Comparison of ENCODE assay signal across 9 mouse cellular contexts in the genomic region with DNA sequence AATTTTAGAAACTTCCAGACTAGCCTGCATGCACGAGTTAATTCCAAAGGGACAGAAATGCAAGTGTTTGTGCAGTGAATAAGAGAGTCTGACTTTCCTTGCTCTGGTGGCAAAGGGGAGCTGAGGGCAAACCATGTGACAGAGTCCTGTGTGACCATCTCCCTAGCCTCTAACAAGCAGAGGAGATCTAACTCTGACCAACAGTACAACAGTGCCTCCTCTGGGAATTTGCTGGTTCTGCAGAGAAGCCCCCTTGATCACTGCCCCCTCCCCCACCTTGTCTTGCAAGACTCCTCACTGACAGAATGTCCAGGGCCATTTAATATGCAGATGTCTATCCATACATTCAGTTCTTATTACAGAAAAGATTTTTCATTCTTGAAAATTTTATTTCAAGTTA. TPM values are rescaled to one million over a fixed set of nuclear protein-coding genes. Genes with fewer than 3 reads are reported as not detected.
DNase-seq lines count a peak whose midpoint lies in the region; ATAC-seq and TF ChIP-seq lines count a peak whose summit lies in the region.
"Had no signal": no experiment of that assay in that cellular context is flagged by ENCODE, and none has a peak within 500 bp of the region (broad histone marks: within the 10 kb centered on the region; RNA-seq: fewer than 3 reads in every experiment).

No protein-coding gene starts in this region.

- H3K9ac ChIP-seq in intestine, embryonic 14.5 days (ENCODE audit: low read length), result no peak overlapping the region
- no peak overlapping the region for H3K9ac ChIP-seq in intestine, embryonic 15.5 days
- H3K9ac ChIP-seq in heart, embryonic 11.5 days (ENCODE audit: low read depth, low read length), result no peak overlapping the region
- no peak overlapping the region for H3K9ac ChIP-seq in heart, adult 2 months (ENCODE audit: low read depth, low read length)

- peaks cover 18% of the 10 kb centered on the region for H3K27me3 ChIP-seq in intestine, embryonic 14.5 days (replicated peaks; ENCODE audit: control insufficient read depth, insufficient read depth, low read length)
- H3K27me3 ChIP-seq in intestine, embryonic 15.5 days (replicated peaks), result peaks cover 11% of the 10 kb centered on the region
- H3K27me3 ChIP-seq in hindbrain, embryonic 10.5 days (ENCODE audit: insufficient read depth, poor library complexity, severe bottlenecking), result peaks cover 9% of the 10 kb centered on the region; the same call in 1 of the 2 replicates
- H3K27me3 ChIP-seq in heart, embryonic 11.5 days (ENCODE audit: control insufficient read depth, insufficient read depth, low read length), result peaks cover 10% of the 10 kb centered on the region
- H3K27me3 ChIP-seq in heart, adult 2 months (ENCODE audit: control insufficient read depth, insufficient read depth, low read length), result no peaks in the 10 kb centered on the region

- no peak for ATAC-seq in intestine, embryonic 14.5 days (replicated peaks; ENCODE audit: low FRiP score, low TSS enrichment, low read depth)
- ATAC-seq in intestine, embryonic 15.5 days, result no peak
- no peak for ATAC-seq in heart, embryonic 11.5 days (replicated peaks; ENCODE audit: insufficient number of reproducible peaks, low FRiP score, low TSS enrichment)

- intact Hi-C loops in heart, adult 2 months (cut with DNase I), result no loop called here

- no peak overlapping the region for H3K27ac ChIP-seq in intestine, embryonic 14.5 days (ENCODE audit: low read depth)
- no peak overlapping the region for H3K27ac ChIP-seq in intestine, embryonic 15.5 days
- H3K27ac ChIP-seq in hindbrain, embryonic 10.5 days, result no peak overlapping the region
- no peak overlapping the region for H3K27ac ChIP-seq in heart, embryonic 11.5 days (ENCODE audit: low read depth, low read length)
- no peak overlapping the region for H3K27ac ChIP-seq in heart, adult 2 months

- H3K4me3 ChIP-seq in intestine, embryonic 14.5 days (ENCODE audit: low read depth, low read length), result no peak overlapping the region
- H3K4me3 ChIP-seq in intestine, embryonic 15.5 days (replicated peaks), result no peak overlapping the region
- H3K4me3 ChIP-seq in hindbrain, embryonic 10.5 days, result no peak overlapping the region
- no peak overlapping the region for H3K4me3 ChIP-seq in heart, embryonic 11.5 days (ENCODE audit: low read depth, low read length)
- H3K4me3 ChIP-seq in heart, adult 2 months, result no peak overlapping the region

- no peaks in the 10 kb centered on the region for H3K9me3 ChIP-seq in intestine, embryonic 14.5 days (ENCODE audit: control insufficient read depth, low read length)
- no peaks in the 10 kb centered on the region for H3K9me3 ChIP-seq in intestine, embryonic 15.5 days
- no peaks in the 10 kb centered on the region for H3K9me3 ChIP-seq in hindbrain, embryonic 10.5 days
- no peaks in the 10 kb centered on the region for H3K9me3 ChIP-seq in heart, embryonic 11.5 days (replicated peaks; ENCODE audit: control insufficient read depth, low read length)

- H3K4me2 ChIP-seq in intestine, embryonic 14.5 days (ENCODE audit: low read length), result no peak overlapping the region
- H3K4me2 ChIP-seq in intestine, embryonic 15.5 days (replicated peaks), result no peak overlapping the region
- H3K4me2 ChIP-seq in heart, embryonic 11.5 days, result no peak overlapping the region

- no peak for TF ChIP-seq CTCF in heart, adult 2 months (IDR thresholded peaks at IDR 0.05)

- DNase-seq in intestine, embryonic 14.5 days (ENCODE audit: low spot score), result peak; percentile 50
- DNase-seq in cerebellum, postnatal 10 days, result peak; percentile 93 to 96
- DNase-seq in hindbrain, embryonic 10.5 days (ENCODE audit: low spot score), result peak; percentile 65
- peak; percentile 39 for DNase-seq in neural tube, embryonic 10.5 days (ENCODE audit: extremely low spot score, low spot score)
- DNase-seq in thymus, postnatal 25 days, result no peak
- no peak for DNase-seq in heart, adult 2 months

- no peaks in the 10 kb centered on the region for H3K36me3 ChIP-seq in intestine, embryonic 14.5 days (ENCODE audit: control insufficient read depth, insufficient read depth, low read length)
- H3K36me3 ChIP-seq in intestine, embryonic 15.5 days, result no peaks in the 10 kb centered on the region
- H3K36me3 ChIP-seq in hindbrain, embryonic 10.5 days, result no peaks in the 10 kb centered on the region
- no peaks in the 10 kb centered on the region for H3K36me3 ChIP-seq in heart, embryonic 11.5 days (ENCODE audit: control insufficient read depth, insufficient read depth, low read length)
- no peaks in the 10 kb centered on the region for H3K36me3 ChIP-seq in heart, adult 2 months (ENCODE audit: control insufficient read depth, insufficient read depth, low read length)

- no peaks in the 10 kb centered on the region; the same call in 1 of the 2 replicates for H3K4me1 ChIP-seq in intestine, embryonic 14.5 days (replicated peaks; ENCODE audit: control insufficient read depth, insufficient read depth, low read length)
- 0 out of 2 replicates have a peak, but pooled peaks cover 3% of the 10 kb centered on the region for H3K4me1 ChIP-seq in intestine, embryonic 15.5 days (replicated peaks)
- peaks cover 30% of the 10 kb centered on the region for H3K4me1 ChIP-seq in hindbrain, embryonic 10.5 days (replicated peaks)
- H3K4me1 ChIP-seq in heart, embryonic 11.5 days (ENCODE audit: control insufficient read depth, insufficient read depth, low read length), result no peaks in the 10 kb centered on the region; the same call in 1 of the 2 replicates
- no peaks in the 10 kb centered on the region for H3K4me1 ChIP-seq in heart, adult 2 months (ENCODE audit: control insufficient read depth, insufficient read depth, low read length)

- WGBS in intestine, embryonic 14.5 days, result 13% methylated on average over 1 of the region's 1 CpGs
- WGBS in intestine, embryonic 15.5 days, result 20% methylated on average over 1 of the region's 1 CpGs
- 11% methylated on average over 1 of the region's 1 CpGs for WGBS in hindbrain, embryonic 10.5 days
- 19% methylated on average over 1 of the region's 1 CpGs for WGBS in heart, embryonic 11.5 days (ENCODE audit: insufficient replicate concordance)
- WGBS in heart, adult 2 months, result 2% methylated on average over 1 of the region's 1 CpGs

- no peak for TF ChIP-seq EP300 in heart, adult 2 months (IDR thresholded peaks at IDR 0.05; ENCODE audit: insufficient read depth, low read depth, low read length)

- no peak for TF ChIP-seq POLR2A in heart, adult 2 months (IDR thresholded peaks at IDR 0.05; ENCODE audit: insufficient read depth, low read depth, low read length)

- no peaks in the 10 kb centered on the region for H3K79me2 ChIP-seq in heart, adult 2 months (replicated peaks; ENCODE audit: control insufficient read depth, insufficient read depth, low read length)

RNA-seq across cellular contexts. Expression of a gene that starts 3.2 kb away (rescaled TPM):
- 0.51 and 0.89 TPM in 2 replicates for polyA plus RNA-seq in intestine, embryonic 14.5 days (2014; fragmentation: Nextera tagmentation; extraction: Ambion mirVana)
- polyA plus RNA-seq in intestine, embryonic 15.5 days (2015; fragmentation: Nextera tagmentation; extraction: Ambion mirVana), result 0.32 and 0.36 TPM in 2 replicates
- 1.9 and 2.0 TPM in 2 replicates for polyA plus RNA-seq in hindbrain, embryonic 10.5 days (2016; fragmentation: Nextera tagmentation; extraction: Ambion mirVana)
- polyA plus RNA-seq in heart, embryonic 11.5 days (2014; fragmentation: Nextera tagmentation; extraction: Ambion mirVana), result 0.38 and 0.66 TPM in 2 replicates
- not detected for total RNA-seq in heart, adult 2 months (2021)
- polyA plus RNA-seq in heart, adult 2 months (2012; rRNA removed), result not detected in 2 replicates
- polyA plus RNA-seq: large intestine, adult 2 months had no signal

Comparison
In these comparisons a context has a peak if more than half of its experiments do, and no peak if none do; other contexts are left out.
1. DNase-seq: peak in intestine, embryonic 14.5 days (single experiment), cerebellum, postnatal 10 days (2 of 2), hindbrain, embryonic 10.5 days (single experiment) and neural tube, embryonic 10.5 days (single experiment); none in thymus, postnatal 25 days (single experiment) and heart, adult 2 months (0 of 2).